Mouse (Mus musculus) kidney, adult 9 months (tissue): ENCODE measurements around the gene 1700001K19Rik.
A peak's percentile ranks its signal among the peaks of the same experiment; 100 is the strongest.
"Not testable (repeated sequence)": the region's sequence is repeated elsewhere in the genome, so short reads cannot be mapped to it uniquely, and the experiment has no call there.

Source experiments
- DNase-seq: peaks from one replicate; pipeline ENCODE4 v3.0.0; 2022

1700001K19Rik gene

GRCm38 (mm10) chr12:110682561-110683299, at the start of gene 1700001K19Rik:
TSS of gene 1700001K19Rik (minus strand) at chr12:110682619.
- no peak for DNase-seq

- DNase-seq: no peak
These were observed 44.0 kb upstream of the 1700001K19Rik start for GRCm38 (mm10) chr12:110726428-110726827.

DNA sequence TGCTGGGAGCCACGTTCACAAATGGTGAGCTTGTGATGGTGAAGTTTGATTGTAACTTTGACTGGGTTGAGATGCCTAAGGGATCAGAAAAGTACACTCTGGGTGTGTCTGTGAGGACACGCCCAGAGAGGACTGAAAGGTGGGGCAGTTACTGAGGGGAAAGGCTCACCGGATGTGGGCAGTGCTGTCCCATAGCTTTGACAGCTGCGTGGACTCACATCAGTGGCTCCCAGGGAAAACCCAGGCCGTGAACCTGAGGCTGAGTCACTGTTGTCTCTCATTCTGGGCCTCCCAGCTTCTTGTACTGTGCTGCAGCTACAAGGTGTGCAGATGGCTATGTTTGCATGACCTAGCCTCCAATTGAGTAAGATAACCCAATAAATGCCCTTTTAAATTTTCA, 43.1 kb upstream of the 1700001K19Rik start:
- no peak for DNase-seq

DNA sequence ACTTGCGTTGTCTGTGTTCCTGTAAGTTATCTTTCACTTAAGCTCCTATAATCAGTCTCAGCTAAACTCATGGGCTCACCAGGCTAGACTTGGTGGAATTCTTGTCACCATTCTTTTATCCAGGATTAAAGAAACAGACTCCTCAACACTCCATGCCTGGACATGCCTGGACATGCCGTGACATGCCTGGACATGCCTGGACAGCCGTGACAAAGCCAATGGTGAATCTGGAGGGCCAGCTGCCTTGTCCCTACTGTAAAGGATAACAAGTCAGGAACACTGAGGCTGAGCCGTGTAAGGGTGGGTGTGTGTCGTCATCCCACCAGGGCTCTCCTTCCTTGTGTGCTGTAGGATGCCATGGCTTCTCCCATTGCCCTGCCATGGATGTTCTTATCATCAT, 42.6 kb upstream of the 1700001K19Rik start:
- no peak for DNase-seq

DNA sequence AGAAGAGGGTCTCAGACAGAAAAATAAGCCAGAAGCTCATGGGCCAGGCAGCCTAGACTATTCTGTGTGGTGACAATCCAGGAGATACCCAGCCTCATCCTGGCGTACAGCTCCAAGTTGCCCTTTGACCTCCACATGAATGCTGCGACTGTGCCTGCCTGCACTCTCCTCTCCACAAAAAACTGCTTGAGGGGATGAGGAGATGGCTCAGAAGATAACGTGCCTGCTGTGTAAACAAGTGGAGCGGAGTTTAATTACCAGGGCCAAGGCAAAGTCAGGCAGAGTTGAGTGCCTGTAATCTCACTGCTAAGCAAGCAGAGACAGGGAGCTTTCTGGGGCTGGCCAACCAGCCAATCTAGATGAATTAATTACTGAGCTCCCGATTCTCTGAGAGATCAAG, 33.6 kb upstream of the 1700001K19Rik start:
- DNase-seq: no peak

- no peak for DNase-seq
These were observed 31.8 kb upstream of the 1700001K19Rik start for GRCm38 (mm10) chr12:110714215-110714614.

DNA sequence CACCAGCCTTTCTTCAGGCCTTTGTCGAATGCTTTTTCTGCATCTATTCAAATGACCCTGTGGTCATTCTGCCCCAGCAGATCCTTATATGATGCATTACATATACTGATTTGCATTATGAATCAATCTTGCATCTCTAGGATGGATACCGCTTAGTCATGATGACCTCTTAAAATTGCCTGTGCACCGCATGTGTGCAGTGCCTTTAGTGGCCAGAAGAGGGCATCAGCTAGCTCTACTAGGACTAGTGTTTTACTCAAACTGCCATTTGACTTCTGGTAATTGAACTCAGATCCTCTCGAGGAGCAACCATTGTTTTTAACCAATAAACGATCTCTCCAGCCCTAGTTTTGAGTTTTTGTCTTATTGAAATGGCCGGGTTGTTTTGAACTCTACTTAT, 31.4 kb upstream of the 1700001K19Rik start:
- DNase-seq: no peak

DNA sequence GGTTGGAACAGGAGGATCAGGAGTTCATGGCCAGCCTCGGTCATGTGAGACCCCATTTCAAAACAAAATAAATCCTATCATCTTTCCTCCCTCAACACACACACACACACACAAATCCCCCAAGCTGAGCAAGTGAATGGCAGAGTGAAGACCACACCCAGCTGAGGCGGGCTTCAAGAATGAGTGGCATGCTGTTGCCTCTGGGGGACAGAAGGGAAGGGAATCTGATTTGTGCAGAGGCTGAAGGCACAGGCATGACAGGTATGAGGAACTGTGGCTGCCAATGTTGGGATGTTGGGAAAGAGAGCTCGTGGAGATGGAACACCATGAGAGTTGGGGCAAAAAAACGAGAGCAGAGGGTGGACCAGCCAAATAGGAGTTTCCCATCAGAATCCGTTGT, 28.9 kb upstream of the 1700001K19Rik start:
- no peak for DNase-seq

- no peak for DNase-seq
These were observed 25.0 kb upstream of the 1700001K19Rik start for GRCm38 (mm10) chr12:110707451-110707850.

DNA sequence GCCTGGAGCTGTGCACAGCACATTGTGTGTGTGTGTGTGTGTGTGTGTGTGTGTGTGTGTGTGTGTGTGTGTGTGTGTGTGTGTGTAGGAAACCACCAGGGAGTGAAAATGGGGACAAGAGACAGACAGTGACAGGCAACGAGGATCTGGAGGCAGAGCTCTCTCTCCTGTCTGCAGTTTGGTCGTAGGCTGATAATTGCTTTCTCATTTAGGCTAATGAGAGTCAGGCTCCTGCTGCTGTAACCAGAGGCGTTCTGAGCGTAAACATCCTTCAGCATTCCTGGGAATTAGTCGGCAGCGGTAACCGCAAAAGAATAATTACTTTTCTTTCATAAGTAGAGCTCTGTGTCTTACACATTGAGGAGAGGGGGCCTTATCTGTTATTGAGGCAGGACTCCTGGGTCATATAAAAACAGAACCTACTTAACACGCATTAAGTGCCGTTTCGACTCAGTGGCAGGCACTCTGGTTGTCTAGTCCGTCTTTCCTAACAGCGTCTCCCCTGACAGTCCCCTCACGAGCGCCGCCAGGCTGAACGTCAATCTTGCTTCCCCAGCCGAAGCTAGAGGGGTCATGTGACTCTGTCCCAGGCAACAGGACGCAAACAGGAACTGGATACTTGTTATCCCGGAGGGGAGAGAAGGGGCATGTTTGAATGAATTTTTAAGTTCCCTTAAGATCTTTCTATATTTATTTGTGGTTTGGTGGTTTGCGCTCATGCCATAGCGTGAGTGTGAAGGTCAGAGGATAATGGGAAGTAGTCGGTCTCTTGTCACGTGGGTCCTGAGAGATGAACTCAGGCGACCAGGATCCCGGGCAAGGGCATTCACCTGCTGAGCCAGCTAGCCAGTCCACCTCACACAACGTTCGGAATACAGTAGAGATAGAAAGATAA, 24.2 kb upstream of the 1700001K19Rik start:
- peak; percentile 56 for DNase-seq

DNA sequence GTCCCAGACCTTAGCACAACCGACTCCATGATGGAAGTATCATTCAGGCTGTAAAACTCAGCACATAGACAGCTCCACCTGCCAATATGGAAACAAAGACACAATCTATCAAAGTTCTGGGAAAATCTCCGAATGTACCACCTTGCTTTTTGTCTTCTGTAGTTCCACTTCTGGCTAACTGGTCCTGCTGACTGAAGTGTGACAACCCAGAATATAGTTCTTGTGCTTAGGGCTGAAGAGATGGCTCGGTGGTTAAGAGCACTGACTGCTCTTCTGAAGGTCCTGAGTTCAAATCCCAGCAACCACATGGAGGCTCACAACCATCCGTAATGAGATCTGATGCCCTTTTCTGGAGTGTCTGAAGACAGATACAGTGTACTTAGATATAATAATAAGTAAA, 23.0 kb upstream of the 1700001K19Rik start:
- DNase-seq: not testable (repeated sequence)

DNA sequence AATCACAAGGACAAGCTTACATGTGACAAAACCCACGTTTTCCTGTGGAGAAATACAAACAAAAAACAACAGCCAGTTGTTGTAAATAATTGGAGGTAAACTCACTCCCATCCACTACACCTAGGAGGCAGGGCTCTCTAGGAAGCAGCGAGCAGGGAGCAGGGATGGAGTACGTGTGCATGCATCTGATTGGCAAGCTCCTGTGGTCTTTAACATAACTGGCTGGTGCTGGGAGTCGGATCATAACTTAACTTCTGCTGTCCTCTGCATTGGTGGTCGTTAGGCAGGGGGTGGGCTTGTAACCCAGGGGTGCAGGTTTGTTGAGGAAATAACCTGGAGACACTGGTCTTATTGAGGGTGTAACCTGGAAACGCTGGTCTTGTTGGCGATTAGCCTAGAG, 21.3 kb upstream of the 1700001K19Rik start:
- DNase-seq: no peak

DNA sequence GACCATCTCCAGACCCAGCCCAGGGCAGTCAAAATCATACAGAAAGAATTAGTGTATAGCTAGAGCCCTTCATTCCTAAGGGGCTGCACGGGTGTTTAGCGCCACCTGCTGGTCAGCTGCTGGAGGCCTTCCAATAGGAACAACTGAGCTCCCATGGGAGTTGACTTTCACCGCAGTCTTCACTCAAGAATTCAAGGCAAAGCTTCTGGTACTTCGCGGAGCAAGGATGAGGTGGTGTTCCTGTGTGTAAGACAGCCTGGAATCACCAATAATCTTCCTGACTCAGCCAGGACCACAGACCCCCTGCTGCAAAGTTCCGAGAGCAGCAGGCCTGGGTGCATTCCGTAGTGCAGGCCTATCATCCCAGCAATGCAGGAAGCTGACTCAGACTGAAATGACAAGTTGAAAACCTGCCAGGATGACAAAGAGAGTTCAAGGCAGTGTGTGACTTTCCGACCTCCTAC, 20.6 kb upstream of the 1700001K19Rik start:
- DNase-seq: peak; percentile 90

DNA sequence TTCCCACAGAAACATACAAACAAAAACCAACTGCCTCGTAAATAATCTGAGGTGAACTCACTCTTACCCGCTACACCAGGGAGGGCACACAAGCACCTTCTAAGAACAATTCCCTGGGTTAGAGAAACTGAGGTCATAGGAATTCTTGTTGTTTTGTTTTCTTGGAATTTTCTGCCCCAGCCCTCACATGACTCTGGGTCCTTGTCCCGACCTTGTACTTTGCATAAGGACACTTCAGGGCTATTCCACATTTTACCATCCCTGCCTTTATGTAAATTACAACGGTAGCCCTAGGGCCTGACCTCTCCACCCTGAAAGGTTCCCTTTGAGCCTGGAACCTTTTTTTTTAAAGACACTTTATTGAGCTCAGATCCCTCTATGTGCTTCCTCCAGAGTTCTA, 20.1 kb upstream of the 1700001K19Rik start, which contains the start of gene Hsp90aa1:
Gene Hsp90aa1 (minus strand): TSS at position 173 of the 400 bp plus-strand sequence.
- DNase-seq: no peak

DNA sequence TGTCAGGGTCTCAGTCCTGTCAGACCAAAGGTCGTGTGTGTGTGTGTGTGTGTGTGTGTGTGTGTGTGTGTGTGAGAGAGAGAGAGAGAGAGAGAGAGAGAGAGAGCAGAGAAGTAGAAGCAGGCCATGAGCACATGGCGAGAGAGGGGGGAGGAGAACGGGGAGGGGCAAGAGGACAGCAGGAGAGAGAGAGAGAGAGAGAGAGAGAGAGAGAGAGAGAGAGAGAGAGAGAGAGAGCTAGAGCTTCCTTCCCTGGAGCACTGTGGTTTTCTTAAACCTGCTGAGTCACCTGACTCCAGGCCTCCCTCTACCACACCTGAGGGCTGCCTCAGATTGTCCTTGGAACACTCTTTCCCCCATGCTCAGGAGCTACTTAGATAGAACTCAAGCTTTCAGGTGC, 18.9 kb upstream of the 1700001K19Rik start:
- not testable (repeated sequence) for DNase-seq

- DNase-seq: no peak
These were observed 18.3 kb upstream of the 1700001K19Rik start for GRCm38 (mm10) chr12:110700730-110701129.

GRCm38 (mm10) chr12:110699171-110699547, 16.7 kb upstream of the 1700001K19Rik start:
- no peak for DNase-seq

GRCm38 (mm10) chr12:110698523-110699170, 16.2 kb upstream of the 1700001K19Rik start:
- DNase-seq: no peak

DNA sequence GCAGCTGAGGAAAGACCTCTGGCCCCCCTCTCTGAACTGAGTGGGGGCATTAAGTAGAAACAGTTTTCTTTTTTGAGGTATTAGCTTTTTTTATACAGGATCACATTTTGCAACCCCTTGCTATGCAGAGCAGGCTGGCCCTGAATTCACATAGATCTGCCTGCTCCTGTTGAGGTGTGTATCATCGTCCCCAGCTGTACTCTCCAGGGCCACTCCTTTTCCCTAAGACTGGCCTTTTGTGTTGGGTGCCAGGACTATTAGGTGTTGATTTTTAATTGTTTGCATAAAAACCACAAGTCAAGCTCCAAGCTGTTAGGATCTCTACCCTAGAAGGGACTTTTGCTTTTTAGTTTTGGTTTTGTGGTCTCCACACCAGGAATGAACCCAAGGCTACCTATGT, 15.7 kb upstream of the 1700001K19Rik start:
- no peak for DNase-seq

DNA sequence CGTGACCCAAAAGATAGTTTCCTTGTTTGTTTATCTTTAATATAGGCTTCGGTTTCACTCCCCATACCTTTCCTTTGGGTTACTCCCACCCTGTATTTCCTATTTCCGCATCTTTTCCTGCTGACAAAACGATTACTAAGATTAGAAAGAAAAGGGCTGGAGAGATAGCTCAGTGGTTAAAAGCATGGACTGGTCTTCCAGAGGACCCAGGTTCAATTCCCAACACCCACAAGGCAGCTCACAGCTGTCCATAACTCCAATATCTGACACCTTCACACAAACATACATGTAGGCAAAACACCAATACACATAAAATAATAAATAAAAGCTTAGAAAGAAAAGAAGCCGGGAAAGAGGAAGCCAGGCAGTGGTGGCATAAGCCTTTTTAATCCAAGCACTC, 15.0 kb upstream of the 1700001K19Rik start:
- no peak for DNase-seq

GRCm38 (mm10) chr12:110696975-110697400, 14.6 kb upstream of the 1700001K19Rik start:
- DNase-seq: no peak

DNA sequence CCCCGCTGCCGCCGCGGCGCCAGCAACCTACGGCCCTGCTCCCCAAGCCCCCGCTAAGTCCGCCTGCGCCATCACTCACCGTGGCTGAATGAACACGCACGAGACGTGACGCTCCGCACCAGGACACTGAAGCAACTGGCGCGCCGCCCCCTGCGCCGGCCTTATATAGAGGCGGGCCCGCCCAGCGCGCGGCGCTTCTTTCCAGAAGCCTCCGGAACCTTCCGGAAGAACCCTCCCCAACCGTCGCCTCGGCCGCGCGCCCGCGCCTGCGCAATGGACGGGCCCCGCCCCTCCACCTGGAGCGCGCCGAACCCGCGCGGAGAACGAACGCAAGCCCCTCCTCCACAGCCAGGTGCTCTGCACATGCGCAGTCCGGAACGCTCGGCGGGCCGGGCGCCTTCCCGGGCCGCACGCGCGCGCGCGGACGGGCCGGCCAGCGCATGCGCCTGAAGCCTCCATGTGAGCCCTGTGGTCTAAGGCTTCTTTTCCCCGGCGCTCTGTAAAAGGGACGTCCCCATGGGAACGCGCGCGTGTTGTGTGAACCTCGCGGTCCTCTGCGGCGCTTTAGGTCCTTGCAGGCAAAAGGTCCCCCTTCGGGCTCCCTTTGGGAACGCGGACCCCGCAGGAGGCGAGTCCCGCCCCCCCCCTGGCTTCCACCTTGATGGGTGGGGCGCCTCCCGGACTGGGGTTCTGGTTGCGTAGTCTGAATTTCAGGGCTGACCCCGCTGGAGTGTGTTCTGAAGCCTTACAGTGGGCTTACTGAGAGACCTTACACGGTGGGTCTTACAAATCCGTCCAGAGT, 14.0 kb upstream of the 1700001K19Rik start:
- DNase-seq: peak; percentile 98
